Mouse (Mus musculus): Measurements from ENCODE around the gene Gm3371. TPM values are rescaled to one million over a fixed set of nuclear protein-coding genes. Genes with fewer than 3 reads are reported as not detected.

Gm3371 gene
- not detected for polyA plus RNA-seq (2014; fragmentation: Illumina TruSeq; extraction: RNeasy Lipid Tissue Mini Kit (QIAGEN cat#74804); ENCODE audit: insufficient read depth, low read depth, low replicate concordance)

DNA sequence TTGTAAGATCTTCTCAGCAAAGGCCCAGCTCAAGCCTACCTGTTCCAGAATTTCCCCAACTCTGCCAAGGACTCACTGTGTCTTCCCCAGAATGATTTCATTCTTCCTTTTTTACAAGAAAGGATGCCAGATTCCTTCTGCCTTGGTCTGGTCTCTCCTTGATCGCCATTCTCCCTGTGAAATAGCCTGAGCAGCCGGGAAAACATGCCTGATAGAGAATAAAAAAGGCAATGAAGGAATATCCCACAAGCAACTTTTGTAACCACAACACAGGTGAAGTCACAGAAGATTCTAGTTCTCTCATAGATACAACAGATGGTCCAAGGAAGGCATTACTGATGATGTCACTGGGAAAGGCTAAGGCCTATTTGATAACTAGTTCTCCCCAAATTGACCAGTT is at the start of gene Gm3371:
Gene Gm3371, minus strand, starts transcription at position 101 of the 400 bp plus-strand sequence.

DNA sequence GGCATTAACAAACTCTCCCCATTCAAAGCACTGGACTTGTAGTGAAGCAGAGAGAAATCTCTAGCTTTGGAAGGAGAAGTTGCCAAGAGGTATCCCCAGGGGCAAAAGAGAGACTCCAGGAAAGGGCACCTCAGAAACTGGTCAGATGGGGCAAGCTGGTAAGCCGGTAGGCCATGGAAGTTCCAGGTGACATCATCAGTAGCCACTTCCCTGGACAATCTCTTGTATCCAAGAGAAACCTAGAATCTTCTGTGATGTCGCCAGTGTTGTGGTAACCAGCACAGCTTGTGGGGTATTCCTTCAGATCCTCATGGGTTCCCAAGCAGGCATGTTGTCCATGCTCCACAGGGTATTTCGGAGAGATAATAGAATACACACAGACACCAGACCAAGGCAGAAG is 22.8 kb upstream of the Gm3371 start, which contains the start of gene Gm8232:
Gene Gm8232, plus strand, starts transcription at position 301 of the 400 bp plus-strand sequence.

DNA sequence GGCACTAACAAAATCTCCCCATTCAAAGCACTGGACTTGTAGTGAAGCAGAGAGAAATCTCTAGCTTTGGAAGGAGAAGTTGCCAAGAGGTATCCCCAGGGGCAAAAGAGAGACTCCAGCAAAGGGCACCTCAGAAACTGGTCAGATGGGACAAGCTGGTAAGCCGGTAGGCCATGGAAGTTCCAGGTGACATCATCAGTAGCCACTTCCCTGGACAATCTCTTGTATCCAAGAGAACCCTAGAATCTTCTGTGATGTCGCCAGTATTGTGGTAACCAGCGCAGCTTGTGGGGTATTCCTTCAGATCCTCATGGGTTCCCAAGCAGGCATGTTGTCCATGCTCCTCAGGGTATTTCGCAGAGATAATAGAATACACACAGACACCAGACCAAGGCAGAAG is 45.4 kb downstream of the Gm3371 start, which contains the start of gene Gm8229:
Gene Gm8229, plus strand, starts transcription at position 301 of the 400 bp plus-strand sequence.

Other genes with a start within 250 kb of the Gm3371 start
- gene Gm8212, start 213.0 kb downstream of the Gm3371 start, polyA plus RNA-seq (2014; fragmentation: Illumina TruSeq; extraction: RNeasy Lipid Tissue Mini Kit (QIAGEN cat#74804); ENCODE audit: insufficient read depth, low read depth, low replicate concordance), result not detected
- gene 4930503E14Rik, start 197.4 kb downstream of the Gm3371 start, polyA plus RNA-seq (2014; fragmentation: Illumina TruSeq; extraction: RNeasy Lipid Tissue Mini Kit (QIAGEN cat#74804); ENCODE audit: insufficient read depth, low read depth, low replicate concordance), result not detected
- not detected for gene Gm8220, start 125.1 kb downstream of the Gm3371 start, polyA plus RNA-seq (2014; fragmentation: Illumina TruSeq; extraction: RNeasy Lipid Tissue Mini Kit (QIAGEN cat#74804); ENCODE audit: insufficient read depth, low read depth, low replicate concordance)
- gene Gm5930, start 72.1 kb downstream of the Gm3371 start, polyA plus RNA-seq (2014; fragmentation: Illumina TruSeq; extraction: RNeasy Lipid Tissue Mini Kit (QIAGEN cat#74804); ENCODE audit: insufficient read depth, low read depth, low replicate concordance), result 0.34 TPM
- gene Gm8229, start 45.3 kb downstream of the Gm3371 start, polyA plus RNA-seq (2014; fragmentation: Illumina TruSeq; extraction: RNeasy Lipid Tissue Mini Kit (QIAGEN cat#74804); ENCODE audit: insufficient read depth, low read depth, low replicate concordance), result not detected
- gene Gm8232, start 22.9 kb upstream of the Gm3371 start, polyA plus RNA-seq (2014; fragmentation: Illumina TruSeq; extraction: RNeasy Lipid Tissue Mini Kit (QIAGEN cat#74804); ENCODE audit: insufficient read depth, low read depth, low replicate concordance), result not detected
- gene BC061237, start 81.8 kb upstream of the Gm3371 start, polyA plus RNA-seq (2014; fragmentation: Illumina TruSeq; extraction: RNeasy Lipid Tissue Mini Kit (QIAGEN cat#74804); ENCODE audit: insufficient read depth, low read depth, low replicate concordance), result not detected
- gene Gm17093, start 107.6 kb upstream of the Gm3371 start, polyA plus RNA-seq (2014; fragmentation: Illumina TruSeq; extraction: RNeasy Lipid Tissue Mini Kit (QIAGEN cat#74804); ENCODE audit: insufficient read depth, low read depth, low replicate concordance), result not detected
- not detected for gene Gm8247, start 172.5 kb upstream of the Gm3371 start, polyA plus RNA-seq (2014; fragmentation: Illumina TruSeq; extraction: RNeasy Lipid Tissue Mini Kit (QIAGEN cat#74804); ENCODE audit: insufficient read depth, low read depth, low replicate concordance)
- gene Gm5624, start 217.2 kb upstream of the Gm3371 start, polyA plus RNA-seq (2014; fragmentation: Illumina TruSeq; extraction: RNeasy Lipid Tissue Mini Kit (QIAGEN cat#74804); ENCODE audit: insufficient read depth, low read depth, low replicate concordance), result not detected